Comparison of ENCODE assay signal across 27 mouse cellular contexts in the genomic region with DNA sequence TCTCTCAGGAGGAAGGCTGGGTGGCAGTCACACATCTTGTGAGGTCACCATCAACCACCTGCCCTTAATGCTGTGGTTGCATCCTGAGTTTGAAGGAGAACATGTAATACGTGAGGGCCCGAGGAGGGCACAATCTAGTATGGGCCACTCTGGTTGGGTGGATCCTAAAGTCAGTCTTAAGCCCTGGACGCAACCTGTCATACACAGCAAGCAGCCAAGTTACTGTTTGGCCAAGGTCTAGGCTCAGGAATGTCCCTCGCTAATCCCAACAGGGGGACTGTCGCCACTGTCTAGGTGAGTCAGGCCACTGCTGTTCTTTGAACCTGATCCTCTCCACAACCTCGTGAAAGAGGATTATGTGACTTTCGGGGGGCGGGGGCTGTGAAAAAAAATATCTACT. TPM values are rescaled to one million over a fixed set of nuclear protein-coding genes. Genes with fewer than 3 reads are reported as not detected.
DNase-seq lines count a peak whose midpoint lies in the region; ATAC-seq and TF ChIP-seq lines count a peak whose summit lies in the region.
"Had no signal": no experiment of that assay in that cellular context is flagged by ENCODE, and none has a peak within 500 bp of the region (broad histone marks: within the 10 kb centered on the region; RNA-seq: fewer than 3 reads in every experiment).

No protein-coding gene starts in this region.

- H3K36me3 ChIP-seq in heart, adult 2 months (ENCODE audit: control insufficient read depth, insufficient read depth, low read length), result no peaks in the 10 kb centered on the region; the same call in 1 of the 2 replicates
- 0 out of 2 replicates have a peak, but pooled peaks cover 12% of the 10 kb centered on the region for H3K36me3 ChIP-seq in kidney, postnatal 0 days (ENCODE audit: insufficient read depth, low read length)
- H3K36me3 ChIP-seq in kidney, embryonic 15.5 days, result peaks cover 60% of the 10 kb centered on the region
- H3K36me3 ChIP-seq in hindbrain, embryonic 16.5 days (ENCODE audit: control insufficient read depth, insufficient read depth, low read length), result peaks cover 29% of the 10 kb centered on the region
- H3K36me3 ChIP-seq: G1E had no signal

- H3K4me1 ChIP-seq in heart, adult 2 months (ENCODE audit: control insufficient read depth, insufficient read depth, low read length), result peaks cover 5% of the 10 kb centered on the region
- no peaks in the 10 kb centered on the region for H3K4me1 ChIP-seq in kidney, postnatal 0 days (replicated peaks; ENCODE audit: insufficient read depth, low read length)
- 0 out of 2 replicates have a peak, but pooled peaks cover 3% of the 10 kb centered on the region for H3K4me1 ChIP-seq in kidney, embryonic 15.5 days
- peaks cover 25% of the 10 kb centered on the region for H3K4me1 ChIP-seq in hindbrain, embryonic 16.5 days (ENCODE audit: control insufficient read depth, insufficient read depth, low read depth, low read length)

- H3K4me3 ChIP-seq in heart, adult 2 months, result no peak overlapping the region
- no peak overlapping the region for H3K4me3 ChIP-seq in kidney, postnatal 0 days (replicated peaks; ENCODE audit: low read depth, low read length)
- H3K4me3 ChIP-seq in kidney, embryonic 15.5 days (replicated peaks), result no peak overlapping the region
- no peak overlapping the region for H3K4me3 ChIP-seq in hindbrain, embryonic 16.5 days (ENCODE audit: low read length)

- TF ChIP-seq CTCF in heart, adult 2 months (IDR thresholded peaks at IDR 0.05), result no peak
- no peak for TF ChIP-seq CTCF in kidney, postnatal 0 days (IDR thresholded peaks at IDR 0.05; ENCODE audit: low read depth)

- H3K9ac ChIP-seq in heart, adult 2 months (ENCODE audit: low read depth, low read length), result no peak overlapping the region
- no peak overlapping the region for H3K9ac ChIP-seq in kidney, postnatal 0 days (ENCODE audit: low read depth, low read length)
- H3K9ac ChIP-seq in kidney, embryonic 15.5 days, result no peak overlapping the region
- H3K9ac ChIP-seq in hindbrain, embryonic 16.5 days (ENCODE audit: low read depth, low read length), result no peak overlapping the region

- no peak overlapping the region for H3K27ac ChIP-seq in heart, adult 2 months
- H3K27ac ChIP-seq in kidney, postnatal 0 days, result no peak overlapping the region
- no peak overlapping the region for H3K27ac ChIP-seq in kidney, embryonic 15.5 days
- no peak overlapping the region for H3K27ac ChIP-seq in hindbrain, embryonic 16.5 days (ENCODE audit: low read depth, low read length)

- intact Hi-C loops in heart, adult 2 months (cut with DNase I), result no loop called here

- 0 out of 2 replicates have a peak, but pooled peaks have one; percentile 29 for ATAC-seq in kidney, postnatal 0 days (replicated peaks; ENCODE audit: low FRiP score, low read depth)
- ATAC-seq in kidney, embryonic 15.5 days (replicated peaks; ENCODE audit: low FRiP score), result no peak
- 0 out of 2 replicates have a peak, but pooled peaks have one; percentile 9 for ATAC-seq in megakaryocyte progenitor cell, adult 5-6 weeks (replicated peaks; ENCODE audit: poor library complexity)
- ATAC-seq in hindbrain, embryonic 16.5 days, result no peak
- ATAC-seq: activated CD4-positive, CD25-positive, alpha-beta regulatory T cell, adult 4 months; CD4-positive, CD25-positive, alpha-beta regulatory T cell, adult 4 months; Patski had no signal

- no peaks in the 10 kb centered on the region for H3K27me3 ChIP-seq in heart, adult 2 months (ENCODE audit: control insufficient read depth, insufficient read depth, low read length)
- H3K27me3 ChIP-seq in kidney, postnatal 0 days (ENCODE audit: insufficient read depth, low read length), result no peaks in the 10 kb centered on the region
- no peaks in the 10 kb centered on the region for H3K27me3 ChIP-seq in kidney, embryonic 15.5 days
- no peaks in the 10 kb centered on the region for H3K27me3 ChIP-seq in hindbrain, embryonic 16.5 days (replicated peaks; ENCODE audit: control insufficient read depth, insufficient read depth, low read length)
- H3K27me3 ChIP-seq: Patski had no signal

- 85% methylated on average over 8 of the region's 8 CpGs for WGBS in heart, adult 2 months
- 82% methylated on average over 8 of the region's 8 CpGs for WGBS in kidney, postnatal 0 days
- WGBS in kidney, embryonic 15.5 days, result 82% methylated on average over 8 of the region's 8 CpGs
- 90% methylated on average over 8 of the region's 8 CpGs for WGBS in hindbrain, embryonic 16.5 days

- no peak for TF ChIP-seq POLR2A in heart, adult 2 months (IDR thresholded peaks at IDR 0.05; ENCODE audit: insufficient read depth, low read depth, low read length)

- no peaks in the 10 kb centered on the region for H3K79me2 ChIP-seq in heart, adult 2 months (replicated peaks; ENCODE audit: control insufficient read depth, insufficient read depth, low read length)

- H3K9me3 ChIP-seq in kidney, postnatal 0 days (replicated peaks; ENCODE audit: low read length), result no peaks in the 10 kb centered on the region
- no peaks in the 10 kb centered on the region for H3K9me3 ChIP-seq in kidney, embryonic 15.5 days (replicated peaks)
- no peaks in the 10 kb centered on the region for H3K9me3 ChIP-seq in hindbrain, embryonic 16.5 days (ENCODE audit: control insufficient read depth, low read length)
- H3K9me3 ChIP-seq: G1E had no signal

- no peak overlapping the region for H3K4me2 ChIP-seq in kidney, postnatal 0 days (ENCODE audit: low read length)
- no peak overlapping the region for H3K4me2 ChIP-seq in kidney, embryonic 15.5 days
- no peak overlapping the region for H3K4me2 ChIP-seq in hindbrain, embryonic 16.5 days (ENCODE audit: low read length)

- TF ChIP-seq EP300 in heart, adult 2 months (IDR thresholded peaks at IDR 0.05; ENCODE audit: insufficient read depth, low read depth, low read length), result no peak

- DNase-seq in heart, adult 11 months, result peak; percentile 82
- no peak for DNase-seq in heart, adult 2 months
- no peak for DNase-seq in kidney, postnatal 0 days (ENCODE audit: low spot score)
- peak; percentile 73 for DNase-seq in yolk sac, embryonic 10.5 days (ENCODE audit: low spot score)
- DNase-seq in layer of hippocampus, adult 11-12 months (ENCODE audit: low spot score), result no peak
- DNase-seq: adrenal gland, adult 2 months; adrenal gland, adult 8-10 months; adrenal gland, postnatal 10 days; adrenal gland, postnatal 14 days; adrenal gland, postnatal 25 days; adrenal gland, postnatal 36 days; B cell, adult 2 months; cerebellum, adult 11 months; cerebellum, adult 11-12 months had no signal

RNA-seq across cellular contexts. Expression of gene Fam20c, which starts 10.3 kb away (rescaled TPM):
- total RNA-seq in heart, adult 2 months (2021), result 10 to 100 TPM; 11.3 to 14.7 TPM
- polyA plus RNA-seq in heart, adult 2 months (2012; rRNA removed), result 10.0 and 11.0 TPM in 2 replicates
- polyA plus RNA-seq in kidney, postnatal 0 days (2015; fragmentation: Nextera tagmentation; extraction: Ambion mirVana), result 27.3 and 27.6 TPM in 2 replicates
- 19.8 and 19.9 TPM in 2 replicates for polyA plus RNA-seq in kidney, embryonic 15.5 days (2015; fragmentation: Nextera tagmentation; extraction: Ambion mirVana)
- 2.0 and 3.4 TPM in 2 replicates for total RNA-seq in megakaryocyte progenitor cell, adult 5-6 weeks (2015)
- total RNA-seq in megakaryocyte progenitor cell, adult 5-6 weeks (2017), result 2.5 and 6.3 TPM in 2 replicates
- 44.0 and 48.9 TPM in 2 replicates for polyA plus RNA-seq in hindbrain, embryonic 16.5 days (2015; fragmentation: Nextera tagmentation; extraction: Ambion mirVana)
- total RNA-seq: MEL had no signal
- polyA plus RNA-seq: activated CD4-positive, CD25-positive, alpha-beta regulatory T cell, adult 4 months; CD4-positive, CD25-positive, alpha-beta regulatory T cell, adult 4 months; G1E had no signal

RNA-seq across cellular contexts. Expression of gene Gm5294, which starts 55.3 kb away (rescaled TPM):
- total RNA-seq in heart, adult 2 months (2021), result not detected
- polyA plus RNA-seq in heart, adult 2 months (2012; rRNA removed), result not detected in 2 replicates
- polyA plus RNA-seq in kidney, postnatal 0 days (2015; fragmentation: Nextera tagmentation; extraction: Ambion mirVana), result not detected in 2 replicates
- polyA plus RNA-seq in kidney, embryonic 15.5 days (2015; fragmentation: Nextera tagmentation; extraction: Ambion mirVana), result not detected in 2 replicates
- total RNA-seq in megakaryocyte progenitor cell, adult 5-6 weeks (2015), result not detected in 2 replicates
- not detected in 2 replicates for total RNA-seq in megakaryocyte progenitor cell, adult 5-6 weeks (2017)
- 0.60 and 0.93 TPM in 2 replicates for polyA plus RNA-seq in hindbrain, embryonic 16.5 days (2015; fragmentation: Nextera tagmentation; extraction: Ambion mirVana)
- total RNA-seq: adrenal gland, adult 18-20 months; adrenal gland, adult 2 months; adrenal gland, adult 8-10 months; adrenal gland, postnatal 10 days; adrenal gland, postnatal 14 days; adrenal gland, postnatal 25 days; adrenal gland, postnatal 36 days; adrenal gland, postnatal 4 days; CH12.LX; ES-E14; G1E; MEL had no signal
- polyA plus RNA-seq: activated CD4-positive, CD25-positive, alpha-beta regulatory T cell, adult 4 months; C2C12; CD4-positive, CD25-positive, alpha-beta regulatory T cell, adult 4 months; G1E; Patski had no signal

Comparison
In these comparisons a context has a peak if more than half of its experiments do, and no peak if none do; other contexts are left out.
1. DNase-seq: peak in heart, adult 11 months (single experiment) and yolk sac, embryonic 10.5 days (single experiment); none in heart, adult 2 months (0 of 2), kidney, postnatal 0 days (single experiment) and layer of hippocampus, adult 11-12 months (single experiment).
2. ATAC-seq: peak in kidney, postnatal 0 days (single experiment) and megakaryocyte progenitor cell, adult 5-6 weeks (single experiment); none in kidney, embryonic 15.5 days (single experiment) and hindbrain, embryonic 16.5 days (single experiment).